Mouse (Mus musculus): ENCODE results near the gene Mkln1. TPM values are rescaled to one million over a fixed set of nuclear protein-coding genes. Genes with fewer than 3 reads are reported as not detected.

The Mkln1 gene
- polyA plus RNA-seq, 1 experiment = 156 TPM

DNA sequence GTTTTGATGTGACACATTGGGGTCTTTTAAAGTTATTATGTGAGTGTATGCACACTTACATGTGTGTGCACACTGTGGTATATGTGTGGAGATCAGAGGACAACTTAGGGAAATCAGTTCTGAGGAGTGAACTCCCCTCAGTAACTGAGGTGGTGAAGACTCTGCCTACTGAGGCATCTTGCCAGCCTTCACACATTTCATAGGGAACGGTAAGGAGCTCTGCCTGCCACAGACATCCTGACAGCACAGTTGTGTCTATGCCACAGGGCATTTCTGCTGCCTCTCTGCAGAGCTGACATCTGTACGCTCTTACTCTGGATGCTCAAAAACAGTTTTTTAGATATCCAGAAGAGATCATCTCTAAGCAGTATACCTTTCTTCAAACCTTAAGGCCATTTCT lies 97.7 kb downstream of the Mkln1 start:
- H3K27ac ChIP-seq (ENCODE audit: insufficient read depth, low read length) = no peak overlapping the region
- H3K4me1 ChIP-seq (ENCODE audit: control insufficient read depth, insufficient read depth, low read length) = no peaks in the 10 kb centered on the region
- no peak for TF ChIP-seq POLR2A (IDR thresholded peaks at IDR 0.05; ENCODE audit: low read depth, low read length)
- no peak for TF ChIP-seq CTCF (IDR thresholded peaks at IDR 0.05; ENCODE audit: borderline replicate concordance, insufficient read depth, low read length)
- no peak overlapping the region for H3K4me3 ChIP-seq (ENCODE audit: insufficient read depth, low read length)

- TF ChIP-seq CTCF (IDR thresholded peaks at IDR 0.05; ENCODE audit: borderline replicate concordance, insufficient read depth, low read length) (no peak), POLR2A (IDR thresholded peaks at IDR 0.05; ENCODE audit: low read depth, low read length) (no peak)
- Histone ChIP-seq H3K27ac (ENCODE audit: insufficient read depth, low read length) (no peak overlapping the region), H3K4me3 (ENCODE audit: insufficient read depth, low read length) (no peak overlapping the region), H3K4me1 (ENCODE audit: control insufficient read depth, insufficient read depth, low read length) (no peaks in the 10 kb centered on the region; the same call in 1 of the 2 replicates)
Measured at GRCm38 (mm10) chr6:31499836-31500235, 101.3 kb downstream of the Mkln1 start.

- TF ChIP-seq CTCF (IDR thresholded peaks at IDR 0.05; ENCODE audit: borderline replicate concordance, insufficient read depth, low read length) (no peak), POLR2A (IDR thresholded peaks at IDR 0.05; ENCODE audit: low read depth, low read length) (no peak)
- no peak overlapping the region for H3K27ac ChIP-seq (ENCODE audit: insufficient read depth, low read length)
- no peak overlapping the region for H3K4me3 ChIP-seq (ENCODE audit: insufficient read depth, low read length)
Measured at GRCm38 (mm10) chr6:31500260-31500659, 101.7 kb downstream of the Mkln1 start.

DNA sequence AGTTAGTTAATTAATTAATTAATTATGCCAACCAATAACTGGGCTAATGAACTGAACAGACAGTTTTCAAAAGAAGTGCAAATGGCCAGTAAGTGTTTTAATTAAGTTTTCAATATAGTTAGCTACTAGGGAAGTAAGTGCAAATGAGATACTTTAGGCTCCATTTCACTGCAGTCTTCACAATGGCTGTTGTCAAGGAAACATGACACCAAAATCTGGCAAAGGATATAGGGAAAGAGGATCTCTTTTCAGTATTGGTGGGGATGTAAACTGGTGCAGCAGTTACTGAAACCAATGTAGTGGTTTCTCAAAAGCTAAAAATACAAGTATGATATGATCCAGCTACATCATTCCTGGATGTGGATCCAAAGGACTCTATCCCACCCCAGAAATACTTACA lies 102.2 kb downstream of the Mkln1 start:
- H3K4me3 ChIP-seq (ENCODE audit: insufficient read depth, low read length) = no peak overlapping the region
- no peaks in the 10 kb centered on the region; the same call in 1 of the 2 replicates for H3K4me1 ChIP-seq (ENCODE audit: control insufficient read depth, insufficient read depth, low read length)
- TF ChIP-seq POLR2A (IDR thresholded peaks at IDR 0.05; ENCODE audit: low read depth, low read length) (no peak), CTCF (IDR thresholded peaks at IDR 0.05; ENCODE audit: borderline replicate concordance, insufficient read depth, low read length) (no peak)
- H3K27ac ChIP-seq (ENCODE audit: insufficient read depth, low read length) = no peak overlapping the region

More at GRCm38 (mm10) chr6:31500260-31500659, 101.7 kb downstream of the Mkln1 start:
- no peaks in the 10 kb centered on the region; the same call in 1 of the 2 replicates for H3K4me1 ChIP-seq (ENCODE audit: control insufficient read depth, insufficient read depth, low read length)

DNA sequence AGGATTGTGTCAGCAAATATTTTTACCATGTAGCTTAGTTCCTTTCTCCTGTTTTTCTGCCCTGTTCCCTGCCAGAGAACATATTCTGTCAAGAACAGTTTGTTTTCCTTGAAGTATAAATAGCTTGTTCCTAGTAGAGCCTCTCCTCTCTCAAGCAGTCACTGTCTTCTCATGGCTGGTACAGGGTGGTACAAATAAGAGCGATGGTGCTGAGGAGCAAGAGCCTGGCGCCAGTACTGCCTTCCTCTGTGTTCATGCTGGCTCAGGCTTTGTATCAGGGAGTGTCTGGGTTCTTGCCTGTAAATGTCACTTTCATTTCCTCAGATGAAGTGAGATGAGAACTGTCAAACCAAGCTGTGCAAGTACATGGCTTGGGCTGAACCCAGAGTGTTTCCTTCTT lies 104.1 kb downstream of the Mkln1 start:
- Histone ChIP-seq H3K4me3 (ENCODE audit: insufficient read depth, low read length) (no peak overlapping the region), H3K27ac (ENCODE audit: insufficient read depth, low read length) (no peak overlapping the region), H3K4me1 (ENCODE audit: control insufficient read depth, insufficient read depth, low read length) (no peaks in the 10 kb centered on the region; the same call in 1 of the 2 replicates)
- no peak for TF ChIP-seq CTCF (IDR thresholded peaks at IDR 0.05; ENCODE audit: borderline replicate concordance, insufficient read depth, low read length)
- TF ChIP-seq POLR2A (IDR thresholded peaks at IDR 0.05; ENCODE audit: low read depth, low read length) = no peak

DNA sequence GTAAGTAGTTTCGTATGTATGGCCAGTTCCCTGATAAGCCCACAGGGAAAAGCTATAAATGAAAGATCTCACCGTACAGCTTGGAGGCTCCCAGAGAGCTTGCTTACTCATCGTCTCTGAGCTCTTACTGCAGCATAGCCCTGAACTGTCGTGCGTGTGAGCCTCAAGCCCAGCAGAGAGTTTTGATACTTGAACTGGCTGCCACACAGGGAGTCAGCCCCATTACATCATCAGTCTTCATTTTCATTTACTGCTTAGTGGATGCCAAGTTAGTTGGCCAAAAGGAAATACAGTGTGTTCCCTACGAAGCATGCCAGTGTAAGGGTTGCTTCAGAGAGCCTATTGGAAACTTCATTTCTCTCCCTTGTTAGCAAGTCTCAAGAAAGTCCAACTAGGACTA lies 115.2 kb downstream of the Mkln1 start:
- 0 out of 2 replicates have a peak, but pooled peaks have one; percentile 4 for TF ChIP-seq POLR2A (IDR thresholded peaks at IDR 0.05; ENCODE audit: low read depth, low read length)
- TF ChIP-seq CTCF (IDR thresholded peaks at IDR 0.05; ENCODE audit: borderline replicate concordance, insufficient read depth, low read length) = no peak
- Histone ChIP-seq H3K4me3 (ENCODE audit: insufficient read depth, low read length) (no peak overlapping the region), H3K4me1 (ENCODE audit: control insufficient read depth, insufficient read depth, low read length) (peaks cover 13% of the 10 kb centered on the region), H3K27ac (ENCODE audit: insufficient read depth, low read length) (peak overlapping the region; percentile 53; the same call in 1 of the 2 replicates)

DNA sequence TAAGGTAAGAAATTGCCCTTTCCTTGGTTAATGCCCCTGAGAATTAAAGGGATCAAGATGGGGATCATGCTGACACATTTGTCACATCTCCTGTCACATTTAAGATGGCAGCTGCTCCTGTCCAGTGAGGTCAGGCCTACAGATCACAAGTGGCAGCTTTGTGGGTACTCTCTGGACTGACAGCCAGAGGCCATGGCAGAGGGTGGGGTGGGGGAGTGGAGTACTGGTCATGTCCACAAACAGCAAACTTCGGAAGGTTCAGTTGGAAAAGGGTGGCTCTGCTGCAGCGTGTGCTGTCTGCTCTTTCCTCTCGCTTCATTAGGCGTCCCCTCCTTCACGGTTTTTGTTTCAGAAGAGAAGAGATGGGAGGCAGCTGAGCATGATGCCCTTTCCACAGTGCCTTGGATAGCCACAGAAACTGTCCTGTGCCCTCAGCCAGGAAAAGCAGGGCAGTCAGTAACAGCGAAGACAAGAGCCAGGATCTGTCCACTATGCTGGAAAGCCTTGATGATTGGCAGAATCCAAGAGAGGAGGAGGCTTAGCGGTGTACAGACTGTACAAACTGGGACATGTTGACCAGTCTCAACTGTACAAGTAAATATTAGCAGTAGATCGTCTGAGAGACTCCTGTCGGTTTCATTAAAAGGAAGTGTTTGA lies 119.3 kb downstream of the Mkln1 start:
- peak overlapping the region; percentile 91 for H3K27ac ChIP-seq (ENCODE audit: insufficient read depth, low read length)
- no peak for TF ChIP-seq CTCF (IDR thresholded peaks at IDR 0.05; ENCODE audit: borderline replicate concordance, insufficient read depth, low read length)
- TF ChIP-seq POLR2A (IDR thresholded peaks at IDR 0.05; ENCODE audit: low read depth, low read length) = no peak
- H3K4me3 ChIP-seq (ENCODE audit: insufficient read depth, low read length) = no peak overlapping the region
- H3K4me1 ChIP-seq (ENCODE audit: control insufficient read depth, insufficient read depth, low read length) = peaks cover 18% of the 10 kb centered on the region

GRCm38 (mm10) chr6:31518338-31518698 lies 119.8 kb downstream of the Mkln1 start:
- H3K4me1 ChIP-seq (ENCODE audit: control insufficient read depth, insufficient read depth, low read length) = peaks cover 16% of the 10 kb centered on the region
- H3K4me3 ChIP-seq (ENCODE audit: insufficient read depth, low read length) = no peak overlapping the region
- peak overlapping the region; percentile 91 for H3K27ac ChIP-seq (ENCODE audit: insufficient read depth, low read length)
- no peak for TF ChIP-seq POLR2A (IDR thresholded peaks at IDR 0.05; ENCODE audit: low read depth, low read length)
- no peak for TF ChIP-seq CTCF (IDR thresholded peaks at IDR 0.05; ENCODE audit: borderline replicate concordance, insufficient read depth, low read length)

- H3K4me3 ChIP-seq (ENCODE audit: insufficient read depth, low read length) = no peak overlapping the region
- peaks cover 15% of the 10 kb centered on the region for H3K4me1 ChIP-seq (ENCODE audit: control insufficient read depth, insufficient read depth, low read length)
- no peak for TF ChIP-seq POLR2A (IDR thresholded peaks at IDR 0.05; ENCODE audit: low read depth, low read length)
- no peak for TF ChIP-seq CTCF (IDR thresholded peaks at IDR 0.05; ENCODE audit: borderline replicate concordance, insufficient read depth, low read length)
- H3K27ac ChIP-seq (ENCODE audit: insufficient read depth, low read length) = peak overlapping the region; percentile 91
Measured at GRCm38 (mm10) chr6:31519001-31519471, 120.5 kb downstream of the Mkln1 start.

DNA sequence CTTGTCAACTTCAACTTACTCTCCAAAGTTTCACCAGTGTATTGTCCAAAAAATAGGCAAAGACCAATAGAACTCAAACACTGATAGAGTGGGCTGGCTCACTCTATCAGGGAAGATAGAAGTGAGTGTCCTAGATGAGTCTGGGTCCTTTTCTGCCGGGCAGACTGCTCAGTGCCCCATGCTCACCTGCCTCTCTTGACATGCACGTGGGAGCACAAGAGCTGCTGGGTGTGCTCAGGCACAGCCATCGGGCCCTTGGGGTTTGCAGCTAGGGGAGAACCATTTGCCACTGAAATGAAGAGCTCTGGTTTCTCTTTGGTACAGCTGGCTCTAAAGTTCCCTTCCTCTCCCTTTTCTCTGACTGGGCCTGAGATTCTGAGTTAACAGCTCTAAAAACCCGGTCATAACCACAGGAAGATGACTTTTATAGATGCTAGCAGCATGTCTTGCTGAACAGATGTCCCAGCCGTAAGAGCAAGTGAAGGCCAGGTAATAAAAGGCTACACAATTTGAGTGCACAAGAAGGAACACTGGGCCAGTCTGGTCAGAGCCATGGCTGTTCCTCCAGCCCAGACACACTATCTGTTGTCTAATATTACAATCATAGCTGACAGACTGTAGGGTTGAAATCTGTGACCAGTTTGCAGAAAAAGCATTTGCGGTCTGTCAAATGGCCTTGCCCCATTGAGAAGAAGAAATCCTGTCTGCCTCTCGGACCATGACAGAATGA lies 122.1 kb downstream of the Mkln1 start:
- peaks cover 15% of the 10 kb centered on the region for H3K4me1 ChIP-seq (ENCODE audit: control insufficient read depth, insufficient read depth, low read length)
- H3K4me3 ChIP-seq (ENCODE audit: insufficient read depth, low read length) = no peak overlapping the region
- TF ChIP-seq POLR2A (IDR thresholded peaks at IDR 0.05; ENCODE audit: low read depth, low read length) (no peak), CTCF (IDR thresholded peaks at IDR 0.05; ENCODE audit: borderline replicate concordance, insufficient read depth, low read length) (no peak)
- no peak overlapping the region for H3K27ac ChIP-seq (ENCODE audit: insufficient read depth, low read length)

Measured in embryonic fibroblast, embryonic 13.5 days (primary cell).